Mouse (Mus musculus): Measurements from ENCODE around the gene Sipa1l2. TPM values are rescaled to one million over a fixed set of nuclear protein-coding genes. Genes with fewer than 3 reads are reported as not detected.

The Sipa1l2 gene
- polyA plus RNA-seq, 1 experiment: 0.01 TPM

GRCm38 (mm10) chr8:125474876-125475275, 94.7 kb downstream of the Sipa1l2 start:
- Histone ChIP-seq H3K4me1 (ENCODE audit: control insufficient read depth) (no peaks in the 10 kb centered on the region), H3K36me3 (ENCODE audit: control insufficient read depth) (no peaks in the 10 kb centered on the region), H3K9me3 (ENCODE audit: control insufficient read depth, low read length) (no peaks in the 10 kb centered on the region; the same call in 1 of the 2 replicates), H3K27me3 (ENCODE audit: control insufficient read depth) (no peaks in the 10 kb centered on the region), H3K4me3 (replicated peaks) (no peak overlapping the region)
- TF ChIP-seq GATA1 (IDR thresholded peaks at IDR 0.05; ENCODE audit: low read length) (no peak), TAL1 (IDR thresholded peaks at IDR 0.05; ENCODE audit: low read length) (no peak)

DNA sequence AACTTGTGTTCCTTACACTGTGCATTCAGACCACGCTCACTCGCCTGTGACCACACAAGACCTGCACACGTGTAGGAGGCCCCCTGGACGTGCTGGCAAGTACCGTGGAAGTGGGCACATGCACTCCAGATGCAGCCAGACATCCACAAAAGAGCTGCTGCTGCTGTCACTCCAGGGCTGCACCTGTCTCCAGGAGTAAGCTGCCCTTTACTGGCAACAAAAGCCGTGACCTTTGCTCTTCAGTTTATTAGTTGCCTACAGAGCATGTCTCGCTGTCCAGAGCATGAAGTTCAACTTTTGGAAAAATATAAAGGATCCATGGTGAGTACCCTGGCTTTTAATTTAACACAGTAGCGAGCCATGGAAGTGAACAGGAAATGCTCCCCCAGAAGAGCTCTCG, 98.2 kb downstream of the Sipa1l2 start:
- Histone ChIP-seq H3K36me3 (ENCODE audit: control insufficient read depth) (no peaks in the 10 kb centered on the region), H3K9me3 (ENCODE audit: control insufficient read depth, low read length) (no peaks in the 10 kb centered on the region), H3K4me1 (ENCODE audit: control insufficient read depth) (no peaks in the 10 kb centered on the region), H3K4me3 (replicated peaks) (no peak overlapping the region), H3K27me3 (ENCODE audit: control insufficient read depth) (no peaks in the 10 kb centered on the region)
- no peak for TF ChIP-seq GATA1 (IDR thresholded peaks at IDR 0.05; ENCODE audit: low read length)
- TF ChIP-seq TAL1 (IDR thresholded peaks at IDR 0.05; ENCODE audit: low read length): no peak

- no peaks in the 10 kb centered on the region for H3K4me1 ChIP-seq (ENCODE audit: control insufficient read depth)
- H3K36me3 ChIP-seq (ENCODE audit: control insufficient read depth): no peaks in the 10 kb centered on the region; the same call in 1 of the 2 replicates
Observed at GRCm38 (mm10) chr8:125465156-125465821, 104.3 kb downstream of the Sipa1l2 start.

DNA sequence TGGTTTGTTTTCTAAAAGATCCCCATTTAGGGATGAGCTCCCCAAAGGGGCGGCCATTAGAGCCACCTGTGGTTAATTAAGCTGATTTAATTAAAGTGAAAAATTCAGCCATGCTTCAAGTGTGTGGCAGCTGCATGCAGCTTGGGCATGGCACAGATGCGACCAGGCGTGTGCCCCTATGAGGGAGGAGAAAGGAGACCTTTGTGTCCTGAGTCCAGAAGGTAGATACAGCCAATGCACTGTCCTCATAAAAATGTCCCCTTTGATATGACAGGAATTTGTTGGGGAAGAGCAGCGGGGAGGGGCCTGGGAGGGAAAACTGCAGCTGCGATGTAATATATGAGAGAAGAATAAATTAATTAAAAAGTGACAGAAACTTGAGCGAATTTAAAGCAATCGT, 106.7 kb downstream of the Sipa1l2 start:
- H3K4me3 ChIP-seq (replicated peaks): no peak overlapping the region
- no peaks in the 10 kb centered on the region for H3K4me1 ChIP-seq (ENCODE audit: control insufficient read depth)
- H3K9me3 ChIP-seq (ENCODE audit: control insufficient read depth, low read length): no peaks in the 10 kb centered on the region
- no peaks in the 10 kb centered on the region for H3K27me3 ChIP-seq (ENCODE audit: control insufficient read depth)
- no peaks in the 10 kb centered on the region; the same call in 1 of the 2 replicates for H3K36me3 ChIP-seq (ENCODE audit: control insufficient read depth)
- TF ChIP-seq TAL1 (IDR thresholded peaks at IDR 0.05; ENCODE audit: low read length) (no peak), GATA1 (IDR thresholded peaks at IDR 0.05; ENCODE audit: low read length) (no peak)

More at GRCm38 (mm10) chr8:125465156-125465821, 104.3 kb downstream of the Sipa1l2 start:
- Histone ChIP-seq H3K27me3 (ENCODE audit: control insufficient read depth) (no peaks in the 10 kb centered on the region), H3K4me3 (replicated peaks) (no peak overlapping the region), H3K9me3 (ENCODE audit: control insufficient read depth, low read length) (no peaks in the 10 kb centered on the region)
- TF ChIP-seq TAL1 (IDR thresholded peaks at IDR 0.05; ENCODE audit: low read length): no peak
- TF ChIP-seq GATA1 (IDR thresholded peaks at IDR 0.05; ENCODE audit: low read length): no peak

DNA sequence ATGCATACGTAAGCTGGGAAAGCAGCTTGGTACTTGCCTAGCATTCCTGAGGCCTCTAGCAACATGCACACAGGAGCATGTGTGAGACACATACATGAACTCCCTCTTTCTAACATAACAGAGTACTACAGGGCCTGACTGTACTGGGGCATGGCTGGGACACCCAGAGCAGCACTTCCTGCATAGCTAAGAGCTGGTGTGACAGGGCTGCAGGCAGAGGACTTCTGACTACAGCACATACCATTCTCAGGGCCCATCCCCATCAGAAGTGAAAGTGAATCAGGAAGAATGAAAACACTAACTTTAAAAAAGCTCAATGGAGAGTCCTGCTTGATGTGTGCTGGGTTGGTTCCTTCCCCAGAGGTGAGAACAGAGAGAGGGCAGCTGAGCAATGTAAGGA, 108.1 kb downstream of the Sipa1l2 start:
- Histone ChIP-seq H3K27me3 (ENCODE audit: control insufficient read depth) (no peaks in the 10 kb centered on the region), H3K4me1 (ENCODE audit: control insufficient read depth) (no peaks in the 10 kb centered on the region), H3K9me3 (ENCODE audit: control insufficient read depth, low read length) (no peaks in the 10 kb centered on the region), H3K36me3 (ENCODE audit: control insufficient read depth) (no peaks in the 10 kb centered on the region; the same call in 1 of the 2 replicates), H3K4me3 (replicated peaks) (no peak overlapping the region)
- no peak for TF ChIP-seq TAL1 (IDR thresholded peaks at IDR 0.05; ENCODE audit: low read length)
- TF ChIP-seq GATA1 (IDR thresholded peaks at IDR 0.05; ENCODE audit: low read length): no peak

DNA sequence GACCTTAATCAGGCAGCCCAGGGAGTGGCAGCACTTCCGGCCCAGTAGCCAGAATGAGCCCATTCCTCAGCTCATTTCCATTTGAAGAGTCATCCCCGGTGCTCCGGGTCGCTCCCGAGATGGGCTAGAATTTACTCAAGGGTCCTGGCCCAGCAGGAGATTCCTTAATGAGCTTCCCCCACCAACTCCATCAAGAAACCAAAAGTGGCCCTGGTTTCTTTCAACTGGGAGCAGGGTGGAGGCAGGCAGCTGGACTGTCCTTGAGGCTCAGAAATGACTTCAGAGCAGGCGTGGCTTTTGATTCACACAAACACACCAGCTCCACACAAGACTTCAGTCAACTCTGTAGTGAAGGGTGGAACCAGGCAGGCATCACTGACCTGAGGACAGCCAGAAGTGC, 109.0 kb downstream of the Sipa1l2 start:
- Histone ChIP-seq H3K4me3 (replicated peaks) (no peak overlapping the region), H3K9me3 (ENCODE audit: control insufficient read depth, low read length) (no peaks in the 10 kb centered on the region), H3K4me1 (ENCODE audit: control insufficient read depth) (no peaks in the 10 kb centered on the region), H3K36me3 (ENCODE audit: control insufficient read depth) (no peaks in the 10 kb centered on the region; the same call in 1 of the 2 replicates), H3K27me3 (ENCODE audit: control insufficient read depth) (no peaks in the 10 kb centered on the region)
- no peak for TF ChIP-seq TAL1 (IDR thresholded peaks at IDR 0.05; ENCODE audit: low read length)
- no peak for TF ChIP-seq GATA1 (IDR thresholded peaks at IDR 0.05; ENCODE audit: low read length)

GRCm38 (mm10) chr8:125449048-125449447, 120.6 kb downstream of the Sipa1l2 start:
- no peak for TF ChIP-seq TAL1 (IDR thresholded peaks at IDR 0.05; ENCODE audit: low read length)
- no peak for TF ChIP-seq GATA1 (IDR thresholded peaks at IDR 0.05; ENCODE audit: low read length)
- no peaks in the 10 kb centered on the region for H3K27me3 ChIP-seq (ENCODE audit: control insufficient read depth)
- no peaks in the 10 kb centered on the region for H3K9me3 ChIP-seq (ENCODE audit: control insufficient read depth, low read length)
- H3K4me3 ChIP-seq (replicated peaks): no peak overlapping the region
- no peaks in the 10 kb centered on the region for H3K4me1 ChIP-seq (ENCODE audit: control insufficient read depth)
- H3K36me3 ChIP-seq (ENCODE audit: control insufficient read depth): no peaks in the 10 kb centered on the region; the same call in 1 of the 2 replicates

GRCm38 (mm10) chr8:125447543-125447942, 122.1 kb downstream of the Sipa1l2 start:
- no peaks in the 10 kb centered on the region for H3K27me3 ChIP-seq (ENCODE audit: control insufficient read depth)
- no peaks in the 10 kb centered on the region; the same call in 1 of the 2 replicates for H3K36me3 ChIP-seq (ENCODE audit: control insufficient read depth)
- H3K9me3 ChIP-seq (ENCODE audit: control insufficient read depth, low read length): no peaks in the 10 kb centered on the region
- H3K4me1 ChIP-seq (ENCODE audit: control insufficient read depth): no peaks in the 10 kb centered on the region
- H3K4me3 ChIP-seq (replicated peaks): no peak overlapping the region
- TF ChIP-seq GATA1 (IDR thresholded peaks at IDR 0.05; ENCODE audit: low read length) (no peak), TAL1 (IDR thresholded peaks at IDR 0.05; ENCODE audit: low read length) (no peak)

DNA sequence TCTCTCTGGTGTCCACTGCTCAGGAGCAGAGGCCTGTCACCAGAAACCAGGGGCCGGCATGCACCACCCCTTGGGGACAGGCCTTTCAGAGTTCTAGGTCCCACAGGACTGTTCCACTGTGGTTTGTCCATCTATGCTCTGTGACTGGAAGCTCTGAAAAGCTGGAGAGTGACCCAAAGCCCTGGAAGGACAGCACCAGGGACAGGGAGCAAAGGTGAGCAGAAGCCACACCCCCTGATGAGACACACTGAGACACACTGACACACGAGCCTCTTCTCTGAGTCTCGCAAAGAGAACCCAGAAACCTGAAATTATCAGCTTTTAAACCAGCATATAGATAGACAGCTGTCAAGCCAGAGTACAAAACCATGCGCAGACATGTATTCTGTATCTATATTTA, 123.4 kb downstream of the Sipa1l2 start:
- no peaks in the 10 kb centered on the region for H3K4me1 ChIP-seq (ENCODE audit: control insufficient read depth)
- no peaks in the 10 kb centered on the region; the same call in 1 of the 2 replicates for H3K36me3 ChIP-seq (ENCODE audit: control insufficient read depth)
- no peaks in the 10 kb centered on the region for H3K27me3 ChIP-seq (ENCODE audit: control insufficient read depth)
- no peak for TF ChIP-seq GATA1 (IDR thresholded peaks at IDR 0.05; ENCODE audit: low read length)
- TF ChIP-seq TAL1 (IDR thresholded peaks at IDR 0.05; ENCODE audit: low read length): no peak
- no peak overlapping the region for H3K4me3 ChIP-seq (replicated peaks)
- no peaks in the 10 kb centered on the region for H3K9me3 ChIP-seq (ENCODE audit: control insufficient read depth, low read length)
